Mouse (Mus musculus): ENCODE data around the gene Rnf212b. TPM values are rescaled to one million over a fixed set of nuclear protein-coding genes. Genes with fewer than 3 reads are reported as not detected.

Gene Rnf212b
- polyA plus RNA-seq, 1 experiment from 2014 or later, result not detected

Other genes with a start within 250 kb of the Rnf212b start
- 14.5 and 19.0 TPM in 2 replicates for gene Ajuba, start 236.6 kb upstream of the Rnf212b start, polyA plus RNA-seq (2014; fragmentation: Nextera tagmentation; extraction: Ambion mirVana)
- gene 4931414P19Rik, start 208.1 kb upstream of the Rnf212b start, polyA plus RNA-seq (2014; fragmentation: Nextera tagmentation; extraction: Ambion mirVana), result 6.6 and 7.1 TPM in 2 replicates
- gene Psmb5, start 196.1 kb upstream of the Rnf212b start, polyA plus RNA-seq (2014; fragmentation: Nextera tagmentation; extraction: Ambion mirVana), result 395 and 412 TPM in 2 replicates
- not detected in 2 replicates for gene Psmb11, start 192.7 kb upstream of the Rnf212b start, polyA plus RNA-seq (2014; fragmentation: Nextera tagmentation; extraction: Ambion mirVana)
- not detected in 2 replicates for gene Gm17606, start 173.2 kb upstream of the Rnf212b start, polyA plus RNA-seq (2014; fragmentation: Nextera tagmentation; extraction: Ambion mirVana)
- gene Cdh24, start 172.8 kb upstream of the Rnf212b start, polyA plus RNA-seq (2014; fragmentation: Nextera tagmentation; extraction: Ambion mirVana), result 4.0 and 4.9 TPM in 2 replicates
- 83.7 and 90.7 TPM in 2 replicates for gene 1700123O20Rik, start 127.9 kb upstream of the Rnf212b start, polyA plus RNA-seq (2014; fragmentation: Nextera tagmentation; extraction: Ambion mirVana)
- 112 TPM in 2 replicates for gene Acin1, start 127.2 kb upstream of the Rnf212b start, polyA plus RNA-seq (2014; fragmentation: Nextera tagmentation; extraction: Ambion mirVana)
- 0.09 and 0.12 TPM in 2 replicates for gene Gm29776, start 115.3 kb upstream of the Rnf212b start, polyA plus RNA-seq (2014; fragmentation: Nextera tagmentation; extraction: Ambion mirVana)
- 0.28 TPM in 1 of 2 replicates, not detected in the other for gene Cebpe, start 102.0 kb upstream of the Rnf212b start, polyA plus RNA-seq (2014; fragmentation: Nextera tagmentation; extraction: Ambion mirVana)
- gene Slc7a8, start 32.2 kb upstream of the Rnf212b start, polyA plus RNA-seq (2014; fragmentation: Nextera tagmentation; extraction: Ambion mirVana), result 24.0 and 26.7 TPM in 2 replicates
- 7.4 and 10.7 TPM in 2 replicates for gene Homez, start 56.8 kb downstream of the Rnf212b start, polyA plus RNA-seq (2014; fragmentation: Nextera tagmentation; extraction: Ambion mirVana)
- 2.9 and 4.1 TPM in 2 replicates for gene Ppp1r3e, start 63.4 kb downstream of the Rnf212b start, polyA plus RNA-seq (2014; fragmentation: Nextera tagmentation; extraction: Ambion mirVana)
- 5.1 and 5.2 TPM in 2 replicates for gene Bcl2l2, start 69.2 kb downstream of the Rnf212b start, polyA plus RNA-seq (2014; fragmentation: Nextera tagmentation; extraction: Ambion mirVana)
- 0.28 TPM in 1 of 2 replicates, not detected in the other for gene Gm20521, start 69.3 kb downstream of the Rnf212b start, polyA plus RNA-seq (2014; fragmentation: Nextera tagmentation; extraction: Ambion mirVana)
- gene Pabpn1, start 78.4 kb downstream of the Rnf212b start, polyA plus RNA-seq (2014; fragmentation: Nextera tagmentation; extraction: Ambion mirVana), result 134 and 148 TPM in 2 replicates
- gene Slc22a17, start 99.0 kb downstream of the Rnf212b start, polyA plus RNA-seq (2014; fragmentation: Nextera tagmentation; extraction: Ambion mirVana), result 32.4 and 34.2 TPM in 2 replicates
- gene Efs, start 112.0 kb downstream of the Rnf212b start, polyA plus RNA-seq (2014; fragmentation: Nextera tagmentation; extraction: Ambion mirVana), result 31.4 and 31.6 TPM in 2 replicates
- 0.23 and 0.28 TPM in 2 replicates for gene Il25, start 118.6 kb downstream of the Rnf212b start, polyA plus RNA-seq (2014; fragmentation: Nextera tagmentation; extraction: Ambion mirVana)
- 3.3 and 4.6 TPM in 2 replicates for gene Cmtm5, start 122.1 kb downstream of the Rnf212b start, polyA plus RNA-seq (2014; fragmentation: Nextera tagmentation; extraction: Ambion mirVana)
- 0.22 and 0.75 TPM in 2 replicates for gene Myh6, start 152.8 kb downstream of the Rnf212b start, polyA plus RNA-seq (2014; fragmentation: Nextera tagmentation; extraction: Ambion mirVana)
- gene Gm17428, start 162.8 kb downstream of the Rnf212b start, polyA plus RNA-seq (2014; fragmentation: Nextera tagmentation; extraction: Ambion mirVana), result not detected in 2 replicates
- 0.43 and 1.2 TPM in 2 replicates for gene Myh7, start 180.5 kb downstream of the Rnf212b start, polyA plus RNA-seq (2014; fragmentation: Nextera tagmentation; extraction: Ambion mirVana)
- gene Ngdn, start 201.3 kb downstream of the Rnf212b start, polyA plus RNA-seq (2014; fragmentation: Nextera tagmentation; extraction: Ambion mirVana), result 78.5 and 80.1 TPM in 2 replicates

Measured in intestine, embryonic 14.5 days (tissue).